Mouse (Mus musculus) lung, adult 2 months (tissue): ENCODE results near the gene Laptm5. TPM values are rescaled to one million over a fixed set of nuclear protein-coding genes. Genes with fewer than 3 reads are reported as not detected.

ENCODE experiments used
- DNase-seq: peaks from one replicate; pipeline ENCODE4 v3.0.0; 2022
- H3K4me1 ChIP-seq: fragments of 200-500 bp; 2 replicates; pipeline ENCODE4 v1.6.1; 2011; ENCODE audit warnings: low read length; ENCODE audit not compliant: control insufficient read depth, insufficient read depth
- H3K4me3 ChIP-seq: fragments of 200-500 bp; replicated peaks from 2 replicates; pipeline ENCODE3; 2011; ENCODE audit warnings: low read depth, mild to moderate bottlenecking, control low read depth, low read length; ENCODE audit errors: extremely low read depth
- CTCF ChIP-seq: fragments of 200-500 bp; IDR thresholded peaks from 2 replicates; pipeline ENCODE4 v1.5.1; 2011; ENCODE audit warnings: mild to moderate bottlenecking, low read length, control low read depth; ENCODE audit not compliant: insufficient read depth
- POLR2A ChIP-seq: fragments of 200-500 bp; IDR thresholded peaks from 2 replicates; pipeline ENCODE4 v1.6.1; 2011; ENCODE audit warnings: low read depth, mild to moderate bottlenecking, control low read depth, low read length, borderline replicate concordance; ENCODE audit errors: extremely low read depth
- WGBS: fragments of 180-500 bp; shearing (Covaris S2); methylation state at CpG from one replicate; pipeline ENCODE4 v1.1.7; 2018; 5-methylcytosine and 5-hydroxymethylcytosine counted together
- polyA plus RNA-seq: library from polyadenylated mRNA; depleted of rRNA; stranded (reverse); fragments of >200 nt; gene quantifications from 2 replicates; pipeline ENCODE4 v1.2.3, GENCODE M21; 2012; rRNA removed

Laptm5 gene
- polyA plus RNA-seq, 1 experiment = 317 TPM

DNA sequence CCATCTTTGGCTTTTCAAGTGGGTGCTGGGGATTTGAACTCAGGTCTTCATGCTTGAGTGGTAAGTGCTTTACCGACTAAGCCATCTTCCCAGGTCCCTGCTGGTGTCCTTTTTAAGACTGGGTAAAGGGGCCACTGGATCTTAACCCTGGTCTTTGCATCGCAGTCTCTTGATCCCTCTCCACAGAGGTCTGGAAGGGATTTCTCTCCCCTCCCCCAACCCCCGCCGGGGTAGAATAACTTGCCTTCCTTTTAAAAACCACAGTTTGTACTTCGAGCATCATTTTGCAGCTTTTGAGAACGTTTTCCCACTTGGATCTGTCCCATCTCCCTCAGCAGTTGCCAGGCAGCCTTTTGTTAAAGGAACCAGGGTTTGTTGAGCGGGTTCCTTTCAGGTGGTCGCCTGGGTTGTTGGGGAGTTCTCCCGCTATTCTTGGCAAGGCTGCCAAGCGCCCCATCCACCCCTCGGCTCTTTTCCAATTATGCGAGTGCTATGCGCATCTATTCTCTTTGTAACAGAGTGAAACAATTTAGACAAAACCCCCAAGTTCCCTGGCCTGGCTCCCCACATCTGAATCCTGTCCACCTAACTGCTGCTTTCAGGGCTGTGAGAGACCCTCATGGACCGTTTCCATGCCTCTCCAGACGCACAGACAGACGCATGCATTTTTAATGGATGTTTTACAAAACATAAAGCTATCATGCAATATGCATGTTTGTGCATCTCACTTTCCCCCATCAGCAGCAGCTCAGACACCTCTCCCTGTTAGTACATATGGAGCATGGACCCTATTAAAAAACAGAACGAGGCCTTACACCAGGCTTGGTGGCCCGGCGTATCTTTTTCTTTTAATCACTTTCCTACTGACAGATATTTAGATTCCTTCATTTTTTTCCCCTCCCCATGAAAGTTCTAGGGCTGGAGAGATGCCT lies 60.7 kb downstream of the Laptm5 start:
- WGBS = 62% methylated on average over 19 of the region's 19 CpGs
- no peak for TF ChIP-seq POLR2A
- TF ChIP-seq CTCF = no peak

DNA sequence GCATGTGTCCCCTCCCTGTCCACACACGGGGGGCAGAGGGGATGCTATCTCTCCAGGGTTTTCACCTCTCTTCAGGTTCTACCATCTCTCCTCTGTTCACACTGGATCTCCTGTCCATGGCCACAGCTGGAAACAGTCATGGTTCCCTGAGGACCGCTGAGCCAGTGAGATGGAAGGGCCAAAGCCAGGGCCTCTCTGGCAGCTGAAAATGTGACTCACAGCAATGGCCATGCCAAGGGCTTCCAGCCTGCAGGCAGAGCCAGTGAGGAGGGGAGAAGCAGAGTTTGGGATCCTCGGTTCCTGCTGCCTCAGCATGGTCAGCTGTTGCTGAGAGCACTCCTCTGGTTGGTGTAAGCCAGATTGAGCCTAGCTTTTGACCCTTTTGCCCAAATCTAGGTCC lies 66.1 kb downstream of the Laptm5 start:
- no peak for DNase-seq
- TF ChIP-seq POLR2A = no peak
- no peak for TF ChIP-seq CTCF
- Histone ChIP-seq H3K4me1 (no peaks in the 10 kb centered on the region), H3K4me3 (no peak overlapping the region)
- WGBS = 55% methylated on average over 3 of the region's 3 CpGs

More for the DNA sequence above, 60.7 kb downstream of the Laptm5 start:
- Histone ChIP-seq H3K4me3 (no peak overlapping the region), H3K4me1 (no peaks in the 10 kb centered on the region)
- DNase-seq = no peak

DNA sequence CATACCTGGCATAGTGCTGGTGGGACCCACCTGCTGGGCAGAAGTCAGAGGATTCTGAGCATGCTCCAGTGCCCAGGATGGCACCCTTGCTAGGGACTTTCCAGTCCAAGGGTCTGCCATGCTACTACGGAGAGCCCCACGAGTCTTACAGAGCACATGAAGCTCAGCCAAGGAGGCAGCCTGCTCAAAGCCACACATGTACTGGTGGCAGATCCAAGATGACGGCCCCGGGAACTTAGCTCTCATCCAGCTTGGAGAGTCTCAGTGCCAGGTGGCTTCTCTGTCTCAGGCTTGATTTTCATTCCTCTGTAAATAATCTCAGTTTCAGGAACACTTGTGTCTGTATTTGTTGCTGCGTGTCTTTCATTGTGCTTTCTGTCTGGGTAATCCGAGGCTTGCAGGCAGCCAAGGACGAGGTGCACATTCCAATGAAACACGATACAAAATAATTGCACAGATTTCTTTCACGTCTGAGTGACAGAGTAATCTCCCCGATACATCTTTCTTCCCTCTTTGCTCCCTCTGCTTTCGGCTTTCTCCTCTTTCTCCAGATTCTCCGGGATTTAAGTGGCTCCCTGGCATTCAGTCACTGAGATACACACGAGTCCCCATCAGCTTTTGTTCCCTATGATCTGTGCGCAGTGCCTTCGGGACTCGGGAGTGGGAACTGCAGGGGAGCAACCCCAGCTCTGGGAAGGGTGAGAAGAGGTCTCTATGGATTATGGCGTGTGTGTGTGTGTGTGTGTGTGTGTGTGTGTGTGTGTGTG lies 71.7 kb downstream of the Laptm5 start:
- 56% methylated on average over 17 of the region's 17 CpGs for WGBS
- no peak for TF ChIP-seq CTCF
- no peak for TF ChIP-seq POLR2A
- no peak overlapping the region for H3K4me3 ChIP-seq
- H3K4me1 ChIP-seq = no peaks in the 10 kb centered on the region
- DNase-seq = no peak

Other genes with a start within 250 kb of the Laptm5 start
- 54.7 and 57.0 TPM in 2 replicates for gene Pum1, start 249.8 kb upstream of the Laptm5 start, polyA plus RNA-seq
- 113 and 146 TPM in 2 replicates for gene Sdc3, start 120.6 kb upstream of the Laptm5 start, polyA plus RNA-seq
- 0.14 TPM in 1 of 2 replicates, not detected in the other for gene Matn1, start 31.3 kb downstream of the Laptm5 start, polyA plus RNA-seq